Mouse (Mus musculus) heart, embryonic 11.5 days (tissue): ENCODE results near the gene H2-DMb2. TPM values are rescaled to one million over a fixed set of nuclear protein-coding genes. Genes with fewer than 3 reads are reported as not detected.

ENCODE experiments used
- ATAC-seq: fragments of 200-750 bp; cut with Nextera tagmentation; replicated peaks from 2 replicates; pipeline ENCODE4 v1.8.0; 2017; ENCODE audit warnings: moderate library complexity; ENCODE audit not compliant: insufficient number of reproducible peaks, low FRiP score, low TSS enrichment
- H3K27ac ChIP-seq: fragments of 300-500 bp; sonication (generic); 2 replicates; pipeline ENCODE4 v1.5.1; 2014; ENCODE audit warnings: mild to moderate bottlenecking, low read depth, low read length
- H3K27me3 ChIP-seq: fragments of 300-500 bp; sonication (generic); 2 replicates; pipeline ENCODE4 v1.6.1; 2014; ENCODE audit warnings: mild to moderate bottlenecking, low read length, mixed read lengths; ENCODE audit not compliant: control insufficient read depth, insufficient read depth
- H3K36me3 ChIP-seq: fragments of 300-500 bp; sonication (generic); 2 replicates; pipeline ENCODE4 v1.6.1; 2014; ENCODE audit warnings: mild to moderate bottlenecking, low read length, moderate library complexity, mixed read lengths; ENCODE audit not compliant: control insufficient read depth, insufficient read depth
- H3K4me1 ChIP-seq: fragments of 300-500 bp; sonication (generic); 2 replicates; pipeline ENCODE4 v1.6.1; 2014; ENCODE audit warnings: low read length; ENCODE audit not compliant: control insufficient read depth, insufficient read depth
- H3K4me2 ChIP-seq: fragments of 300-500 bp; sonication (generic); 2 replicates; pipeline ENCODE4 v1.6.1; 2014; ENCODE audit warnings: mild to moderate bottlenecking, moderate library complexity
- H3K4me3 ChIP-seq: fragments of 300-500 bp; sonication (generic); 2 replicates; pipeline ENCODE4 v1.5.1; 2014; ENCODE audit warnings: low read depth, low read length
- H3K9ac ChIP-seq: fragments of 300-500 bp; sonication (generic); 2 replicates; pipeline ENCODE4 v1.6.1; 2014; ENCODE audit warnings: mild to moderate bottlenecking, low read depth, low read length, moderate library complexity
- H3K9me3 ChIP-seq: fragments of 300-500 bp; sonication (generic); replicated peaks from 2 replicates; pipeline ENCODE4 v1.6.1; 2016; ENCODE audit warnings: low read length; ENCODE audit not compliant: control insufficient read depth
- WGBS: fragments of 180-500 bp; shearing (Covaris S2); extraction: QIAGEN DNeasy Blood & Tissue Kit; methylation state at CpG from one replicate; pipeline ENCODE4 v1.1.7; 2014; ENCODE audit not compliant: insufficient replicate concordance; 5-methylcytosine and 5-hydroxymethylcytosine counted together
- polyA plus RNA-seq: library from polyadenylated mRNA; unstranded; fragments of >200 nt; fragmentation: Nextera tagmentation; extraction: Ambion mirVana; gene quantifications from 2 replicates; pipeline ENCODE4 v1.2.1, GENCODE M21; 2014

Gene H2-DMb2
- polyA plus RNA-seq, 1 experiment from 2014 or later: not detected

DNA sequence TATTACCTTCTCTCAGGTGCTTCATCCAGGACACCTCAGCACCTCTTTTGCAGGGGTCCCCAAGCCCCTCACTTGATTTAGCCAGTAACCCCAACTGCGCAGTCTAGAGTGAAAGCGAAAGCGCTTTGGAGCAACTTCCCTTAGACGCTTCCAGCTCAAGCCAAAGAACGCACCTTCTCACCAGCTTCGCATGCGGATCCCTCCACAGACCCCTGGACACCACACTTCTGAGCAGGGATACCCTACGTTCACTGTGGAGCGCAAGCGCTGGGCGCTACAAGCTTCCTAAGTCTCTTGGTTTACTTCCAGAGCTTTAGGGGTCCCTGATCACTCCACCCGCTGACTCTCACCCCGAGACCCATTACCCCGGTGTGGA is 43.8 kb downstream of the H2-DMb2 start:
- 4% methylated on average over 14 of the region's 14 CpGs for WGBS
- Histone ChIP-seq H3K9me3 (no peaks in the 10 kb centered on the region), H3K4me1 (peaks cover 7% of the 10 kb centered on the region; the same call in 1 of the 2 replicates), H3K4me3 (peak overlapping the region; percentile 44), H3K9ac (0 out of 2 replicates have a peak overlapping the region, but pooled peaks have one; percentile 3), H3K36me3 (no peaks in the 10 kb centered on the region), H3K27me3 (peaks cover 70% of the 10 kb centered on the region), H3K27ac (no peak overlapping the region), H3K4me2 (peak overlapping the region; percentile 81)
- ATAC-seq: no peak; the same call in 1 of the 2 replicates

DNA sequence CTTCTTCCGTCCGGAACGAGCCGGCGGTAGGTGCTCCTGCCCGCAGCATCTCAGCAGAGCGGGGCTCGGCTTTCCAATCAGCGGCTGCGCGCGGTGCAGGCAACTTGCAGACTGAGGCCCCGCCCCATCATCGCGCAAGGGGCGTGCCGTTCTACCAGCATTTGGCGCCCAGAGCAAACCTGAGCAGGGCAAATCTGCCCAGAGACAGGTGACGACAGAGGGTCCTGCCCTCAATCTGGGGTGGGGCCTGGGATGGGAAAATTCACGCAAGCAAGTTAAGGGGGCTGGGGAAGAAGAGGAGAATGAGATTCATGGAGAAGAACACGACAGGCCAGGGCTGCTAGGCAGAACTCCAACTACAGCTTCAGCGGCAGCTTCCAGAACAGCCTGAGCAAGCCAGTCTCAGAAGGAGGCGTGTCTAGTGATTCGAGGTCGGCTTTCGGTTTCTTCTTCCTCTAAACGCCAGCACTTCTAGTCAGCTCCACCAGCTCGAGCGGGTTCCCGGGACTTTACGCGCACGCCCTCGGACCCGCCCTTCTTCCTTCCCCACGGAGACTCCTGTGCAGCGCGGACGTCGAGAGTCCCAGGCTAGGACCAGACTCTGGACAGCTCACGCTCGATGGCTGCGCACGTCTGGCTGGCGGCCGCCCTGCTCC is 44.3 kb downstream of the H2-DMb2 start, which contains the start of the genes Tap1 and Psmb9:
Tap1 (plus strand) TSS at position 293 of the 656 bp plus-strand sequence.
Psmb9 (minus strand) TSS at position 504 of the 656 bp plus-strand sequence.
- ATAC-seq: peak; percentile 77
- Histone ChIP-seq H3K9ac (peak within 1 kb of the TSS; percentile 60), H3K4me1 (peaks cover 7% of the 10 kb centered on the region; the same call in 1 of the 2 replicates), H3K27ac (no peak within 1 kb of the TSS), H3K9me3 (no peaks in the 10 kb centered on the region), H3K4me3 (peak within 1 kb of the TSS; percentile 44), H3K4me2 (peak within 1 kb of the TSS; percentile 81), H3K36me3 (no peaks in the 10 kb centered on the region), H3K27me3 (peaks cover 76% of the 10 kb centered on the region)
- WGBS: under 1% methylated on average over 46 of the region's 46 CpGs

DNA sequence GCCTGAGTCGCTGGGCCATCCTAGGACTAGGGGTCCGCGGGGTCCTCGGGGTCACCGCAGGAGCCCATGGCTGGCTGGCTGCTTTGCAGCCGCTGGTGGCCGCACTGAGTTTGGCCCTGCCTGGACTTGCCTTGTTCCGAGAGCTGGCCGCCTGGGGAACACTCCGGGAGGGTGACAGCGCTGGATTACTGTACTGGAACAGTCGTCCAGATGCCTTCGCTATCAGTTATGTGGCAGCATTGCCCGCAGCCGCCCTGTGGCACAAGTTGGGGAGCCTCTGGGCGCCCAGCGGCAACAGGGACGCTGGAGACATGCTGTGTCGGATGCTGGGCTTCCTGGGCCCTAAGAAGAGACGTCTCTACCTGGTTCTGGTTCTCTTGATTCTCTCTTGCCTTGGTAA is 44.9 kb downstream of the H2-DMb2 start:
- Histone ChIP-seq H3K9ac (peak overlapping the region; percentile 60), H3K27ac (no peak overlapping the region), H3K27me3 (peaks cover 78% of the 10 kb centered on the region), H3K36me3 (no peaks in the 10 kb centered on the region), H3K4me1 (peaks cover 7% of the 10 kb centered on the region; the same call in 1 of the 2 replicates), H3K4me3 (peak overlapping the region; percentile 44), H3K4me2 (peak overlapping the region; percentile 81), H3K9me3 (no peaks in the 10 kb centered on the region)
- no peak; the same call in 1 of the 2 replicates for ATAC-seq
- WGBS: 5% methylated on average over 20 of the region's 20 CpGs

DNA sequence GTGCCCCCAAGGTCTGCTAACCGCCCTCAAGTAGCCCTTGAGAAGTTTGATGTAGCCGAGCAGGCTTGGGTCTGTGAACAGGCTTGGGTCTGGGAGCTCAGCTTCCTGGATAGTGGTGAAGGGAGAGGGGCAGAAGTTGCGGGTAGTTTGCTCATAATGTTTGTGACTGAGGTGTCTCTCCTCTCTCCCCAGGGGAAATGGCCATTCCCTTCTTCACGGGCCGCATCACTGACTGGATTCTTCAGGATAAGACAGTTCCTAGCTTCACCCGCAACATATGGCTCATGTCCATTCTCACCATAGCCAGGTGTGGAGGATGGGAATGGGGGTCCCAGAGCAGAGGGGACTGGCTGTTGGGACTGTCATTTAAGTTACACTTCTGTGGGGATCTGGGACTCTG is 45.9 kb downstream of the H2-DMb2 start:
- H3K9me3 ChIP-seq: no peaks in the 10 kb centered on the region
- H3K27me3 ChIP-seq: peaks cover 76% of the 10 kb centered on the region
- WGBS: 52% methylated on average over 6 of the region's 6 CpGs

GRCm38 (mm10) chr17:34192852-34193251 is 49.7 kb downstream of the H2-DMb2 start:
- no peak overlapping the region for H3K4me3 ChIP-seq
- peaks cover 89% of the 10 kb centered on the region for H3K27me3 ChIP-seq
- H3K36me3 ChIP-seq: no peaks in the 10 kb centered on the region
- WGBS: 19% methylated on average over 16 of the region's 16 CpGs
- no peak overlapping the region for H3K27ac ChIP-seq
- no peaks in the 10 kb centered on the region for H3K9me3 ChIP-seq
- H3K4me1 ChIP-seq: peaks cover 5% of the 10 kb centered on the region; the same call in 1 of the 2 replicates
- H3K4me2 ChIP-seq: no peak overlapping the region
- no peak overlapping the region for H3K9ac ChIP-seq
- no peak for ATAC-seq

More for the DNA sequence above, 45.9 kb downstream of the H2-DMb2 start:
- Histone ChIP-seq H3K4me2 (no peak overlapping the region), H3K4me3 (no peak overlapping the region), H3K9ac (no peak overlapping the region), H3K27ac (no peak overlapping the region), H3K4me1 (peaks cover 7% of the 10 kb centered on the region; the same call in 1 of the 2 replicates), H3K36me3 (no peaks in the 10 kb centered on the region)
- no peak for ATAC-seq

DNA sequence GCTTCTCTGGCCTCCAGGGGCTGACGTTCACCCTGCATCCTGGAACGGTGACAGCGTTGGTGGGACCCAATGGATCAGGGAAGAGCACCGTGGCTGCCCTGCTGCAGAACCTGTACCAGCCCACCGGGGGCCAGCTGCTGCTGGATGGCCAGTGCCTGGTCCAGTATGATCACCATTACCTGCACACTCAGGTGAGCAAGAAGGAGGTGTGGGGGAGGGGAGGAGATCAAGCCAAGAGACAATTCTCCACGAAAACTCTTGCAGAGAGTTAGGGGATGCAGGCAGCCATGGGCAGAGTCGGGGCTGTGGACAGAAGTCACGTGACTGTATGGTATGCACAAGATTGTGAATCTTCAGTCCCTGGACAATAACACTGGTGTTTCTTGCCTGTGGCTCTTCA is 50.4 kb downstream of the H2-DMb2 start:
- no peak overlapping the region for H3K27ac ChIP-seq
- WGBS: 38% methylated on average over 8 of the region's 8 CpGs
- H3K9me3 ChIP-seq: no peaks in the 10 kb centered on the region
- H3K9ac ChIP-seq: no peak overlapping the region
- no peaks in the 10 kb centered on the region for H3K36me3 ChIP-seq
- H3K4me1 ChIP-seq: peaks cover 2% of the 10 kb centered on the region; the same call in 1 of the 2 replicates
- H3K27me3 ChIP-seq: peaks cover 88% of the 10 kb centered on the region
- no peak for ATAC-seq
- H3K4me3 ChIP-seq: no peak overlapping the region
- no peak overlapping the region for H3K4me2 ChIP-seq

GRCm38 (mm10) chr17:34194723-34195122 is 51.6 kb downstream of the H2-DMb2 start:
- WGBS: 76% methylated on average over 4 of the region's 4 CpGs
- Histone ChIP-seq H3K9me3 (no peaks in the 10 kb centered on the region), H3K4me2 (no peak overlapping the region), H3K27me3 (peaks cover 89% of the 10 kb centered on the region), H3K9ac (no peak overlapping the region), H3K4me3 (no peak overlapping the region), H3K4me1 (peaks cover 2% of the 10 kb centered on the region; the same call in 1 of the 2 replicates), H3K36me3 (no peaks in the 10 kb centered on the region), H3K27ac (no peak overlapping the region)
- no peak for ATAC-seq

DNA sequence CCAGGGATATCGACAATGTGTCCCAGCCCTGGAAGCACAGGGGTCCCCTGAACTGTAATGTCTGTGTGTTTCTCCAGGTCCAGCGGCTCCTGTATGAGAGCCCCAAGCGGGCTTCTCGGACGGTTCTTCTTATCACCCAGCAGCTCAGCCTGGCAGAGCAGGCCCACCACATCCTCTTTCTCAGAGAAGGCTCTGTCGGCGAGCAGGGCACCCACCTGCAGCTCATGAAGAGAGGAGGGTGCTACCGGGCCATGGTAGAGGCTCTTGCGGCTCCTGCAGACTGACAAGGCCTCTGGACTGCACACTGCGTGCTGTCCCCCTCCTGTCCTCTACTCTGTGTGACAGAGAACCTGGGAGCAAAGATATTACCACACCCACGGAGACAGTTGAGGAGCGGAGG is 53.4 kb downstream of the H2-DMb2 start:
- Histone ChIP-seq H3K4me1 (peaks cover 2% of the 10 kb centered on the region; the same call in 1 of the 2 replicates), H3K27ac (no peak overlapping the region), H3K4me2 (no peak overlapping the region), H3K9ac (no peak overlapping the region), H3K27me3 (peaks cover 94% of the 10 kb centered on the region), H3K9me3 (no peaks in the 10 kb centered on the region), H3K36me3 (no peaks in the 10 kb centered on the region), H3K4me3 (0 out of 2 replicates have a peak overlapping the region, but pooled peaks have one; percentile 10)
- no peak for ATAC-seq
- 26% methylated on average over 12 of the region's 12 CpGs for WGBS
